Mouse (Mus musculus) testis, postnatal 10 days (tissue): ENCODE results near the gene Rtkn.

Experiments used
- DNase-seq: peaks from one replicate; pipeline ENCODE4 v3.0.0; 2021; ENCODE audit warnings: low spot score

The Rtkn gene

DNA sequence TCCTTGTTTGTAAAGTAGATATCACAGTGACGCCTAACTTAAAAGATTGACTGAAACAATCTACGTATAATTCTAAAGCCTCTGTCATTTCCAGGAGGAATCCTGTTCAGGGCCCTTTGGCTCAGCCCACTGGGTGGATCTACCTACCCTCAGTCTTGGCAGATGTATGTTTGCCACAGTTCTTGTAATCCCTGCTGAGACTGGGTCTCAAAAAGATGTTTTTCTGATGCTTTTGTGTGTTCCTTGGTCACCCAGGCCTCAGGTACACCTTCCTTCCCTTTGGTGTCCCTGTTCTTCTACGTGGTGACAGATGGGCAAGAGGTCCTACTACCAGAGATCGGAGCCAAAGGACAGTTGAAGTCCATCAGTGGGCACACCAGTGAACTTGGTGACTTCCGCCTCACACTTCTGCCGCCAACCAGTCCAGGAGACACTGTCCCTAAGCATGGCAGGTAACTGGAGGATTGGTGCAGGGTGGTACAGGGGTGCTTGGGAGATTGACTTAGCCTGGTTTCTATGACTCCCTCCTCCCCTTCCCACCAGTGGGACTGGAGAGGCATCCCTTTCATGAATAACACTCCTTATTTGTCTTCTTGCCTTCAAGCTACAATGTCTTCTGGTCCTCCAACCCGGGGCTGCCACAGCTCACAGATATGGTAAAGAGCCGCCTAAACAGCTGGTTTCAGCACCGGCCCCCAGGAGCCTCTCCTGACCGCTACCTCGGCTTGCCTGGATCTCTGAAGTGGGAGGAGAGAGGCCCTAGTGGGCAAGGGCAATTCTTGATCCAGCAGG lies 18.7 kb upstream of the Rtkn start:
- DNase-seq = no peak

DNA sequence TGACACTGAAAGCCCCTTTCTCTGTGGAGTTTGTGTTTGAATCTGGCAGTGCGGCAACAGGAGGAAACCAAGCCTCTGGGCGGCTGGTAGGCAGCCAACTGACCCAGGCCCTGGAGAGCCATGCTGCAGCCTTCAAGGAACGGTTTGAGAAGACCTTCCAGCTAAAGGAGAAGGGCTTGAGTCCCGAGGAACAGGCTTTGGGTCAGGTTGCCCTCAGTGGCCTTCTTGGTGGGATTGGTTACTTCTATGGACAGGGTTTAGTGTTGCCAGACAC lies 18.2 kb upstream of the Rtkn start:
- no peak for DNase-seq

DNA sequence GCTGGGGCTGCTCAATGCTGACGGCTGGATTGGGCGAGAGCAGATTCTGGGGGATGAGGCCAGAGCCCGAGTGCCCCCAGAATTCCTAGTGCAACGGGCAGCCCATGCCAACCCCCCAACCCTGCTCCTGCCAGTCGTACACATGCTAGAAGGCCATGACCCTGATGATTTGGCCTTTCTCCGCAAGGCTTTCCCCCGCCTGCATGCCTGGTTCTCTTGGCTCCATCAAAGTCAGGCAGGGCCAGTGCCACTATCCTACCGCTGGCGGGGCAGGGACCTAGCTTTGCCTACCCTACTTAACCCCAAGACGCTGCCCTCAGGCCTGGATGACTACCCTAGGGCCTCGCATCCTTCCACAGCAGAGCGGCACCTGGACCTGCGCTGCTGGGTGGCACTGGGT lies 17.6 kb upstream of the Rtkn start:
- no peak for DNase-seq

DNA sequence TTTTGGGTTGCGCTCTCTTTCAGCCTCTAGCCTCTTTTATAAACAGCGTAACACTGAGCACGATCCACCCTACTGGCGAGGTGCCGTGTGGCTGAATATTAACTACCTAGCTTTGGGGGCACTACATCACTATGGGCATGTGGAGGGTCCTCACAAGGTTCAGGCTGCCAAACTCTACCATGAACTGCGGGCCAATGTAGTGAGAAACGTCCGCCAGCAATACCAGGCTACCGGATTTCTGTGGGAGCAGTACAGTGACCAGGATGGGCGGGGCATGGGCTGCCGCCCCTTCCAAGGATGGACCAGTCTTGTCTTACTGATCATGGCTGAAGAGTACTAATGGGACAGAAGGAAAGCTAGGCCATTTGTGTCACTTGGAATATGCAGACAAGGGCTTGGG lies 16.9 kb upstream of the Rtkn start:
- DNase-seq = no peak

DNA sequence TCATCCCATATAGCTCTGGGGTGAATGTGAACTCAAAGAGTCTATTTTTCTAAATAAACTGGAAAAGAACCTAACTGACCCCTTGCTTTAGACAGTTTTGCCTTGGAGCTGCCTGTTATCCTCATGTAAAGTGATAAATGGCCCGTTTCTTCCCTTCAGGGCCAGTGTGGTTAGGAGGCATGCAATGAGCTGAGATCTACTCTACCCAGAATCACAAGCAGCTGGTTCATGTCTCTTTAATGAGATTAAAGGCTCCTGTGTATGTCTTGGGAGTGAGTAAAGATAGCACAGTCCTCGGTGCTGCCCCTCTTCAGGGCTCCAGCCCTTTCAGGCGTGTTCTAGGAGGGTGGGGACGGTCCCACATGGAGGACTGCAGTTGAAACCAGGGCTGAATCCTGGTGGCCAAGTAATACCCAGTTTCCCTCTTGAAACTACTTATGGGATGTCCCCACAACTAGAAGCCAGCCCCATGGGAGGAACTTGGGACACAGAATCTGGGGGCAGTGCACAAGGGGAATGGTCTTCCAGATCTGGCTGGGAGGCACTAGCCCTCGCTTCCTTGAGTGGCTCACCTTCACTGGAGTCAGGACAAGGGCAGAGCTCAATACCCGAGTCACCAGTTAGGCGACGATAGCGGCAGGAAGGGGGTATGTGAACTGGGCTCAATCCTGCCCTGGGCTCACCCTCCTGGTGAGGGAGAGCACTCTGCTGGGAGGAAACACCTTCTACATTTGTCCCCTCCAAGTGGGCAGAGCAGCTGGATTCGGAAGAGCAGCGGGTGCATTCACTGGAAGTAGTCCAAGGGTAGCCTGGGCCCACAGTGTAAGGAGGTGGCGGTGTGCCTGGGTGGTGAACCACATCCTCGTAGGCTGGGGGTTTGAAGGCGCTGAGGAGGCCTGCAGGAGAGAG lies 16.2 kb upstream of the Rtkn start:
- no peak for DNase-seq

DNA sequence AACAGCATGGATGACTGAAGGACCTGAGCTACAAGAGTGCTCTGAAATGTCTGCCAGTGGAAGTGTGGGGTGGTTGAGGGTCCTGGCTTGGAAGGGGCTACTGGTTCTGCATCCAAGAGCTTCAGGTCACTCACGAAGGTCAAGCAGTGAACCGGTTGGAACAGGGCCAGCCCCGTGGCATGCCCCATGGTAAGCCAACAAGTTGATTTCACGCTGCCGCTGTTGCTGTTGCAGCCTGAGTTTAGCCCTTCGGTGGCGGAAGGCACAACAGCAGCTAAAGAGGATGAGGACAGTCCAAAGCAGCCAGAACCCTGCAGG lies 15.6 kb upstream of the Rtkn start:
- no peak for DNase-seq

DNA sequence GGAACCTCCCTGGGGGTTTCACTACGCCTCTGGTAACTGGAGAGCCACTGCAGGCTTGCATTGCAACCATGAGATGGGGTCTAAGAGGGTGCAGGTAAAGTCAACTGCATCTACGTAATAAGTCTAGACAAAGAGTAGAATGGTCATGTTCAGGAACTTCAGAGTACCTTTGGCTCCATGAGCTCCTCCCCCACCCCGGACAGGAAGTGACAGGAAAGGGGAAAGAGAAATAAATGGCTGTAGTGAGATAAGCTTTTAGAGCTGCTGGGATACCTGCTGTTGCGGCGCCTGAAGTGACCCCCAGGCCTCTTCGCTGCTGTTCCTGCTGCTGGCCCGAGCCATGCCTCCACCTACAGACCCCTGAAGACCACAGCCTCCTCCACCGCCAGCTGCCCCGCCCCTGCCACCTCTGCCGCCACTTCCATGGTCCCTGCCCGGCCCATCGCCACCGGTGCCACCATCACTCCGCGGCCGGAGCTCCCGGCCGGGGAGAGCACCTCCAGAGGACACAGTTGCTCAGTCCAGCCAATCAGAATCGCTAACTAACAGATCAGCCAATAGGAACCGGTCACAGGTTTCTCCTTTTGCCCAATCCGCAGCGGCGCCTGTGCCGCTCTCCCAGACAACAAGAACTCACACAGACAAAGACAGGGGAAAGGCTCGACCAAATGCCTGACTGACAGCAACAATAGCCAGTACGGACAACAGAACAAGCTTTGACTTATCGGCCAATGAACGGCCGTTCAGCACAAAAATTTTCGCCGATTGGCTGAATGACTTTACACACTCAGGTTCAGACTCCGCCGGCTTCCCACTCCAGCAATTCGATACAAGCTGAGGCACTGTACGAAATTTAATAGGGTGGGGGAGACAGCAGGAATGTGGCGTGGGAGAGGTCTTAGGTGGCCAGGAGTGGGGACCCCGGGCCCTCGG lies 14.1 kb upstream of the Rtkn start, which contains the start of gene Wbp1:
Gene Wbp1 (minus strand): TSS at position 630 of the 933 bp plus-strand sequence.
- peak; percentile 87 for DNase-seq

DNA sequence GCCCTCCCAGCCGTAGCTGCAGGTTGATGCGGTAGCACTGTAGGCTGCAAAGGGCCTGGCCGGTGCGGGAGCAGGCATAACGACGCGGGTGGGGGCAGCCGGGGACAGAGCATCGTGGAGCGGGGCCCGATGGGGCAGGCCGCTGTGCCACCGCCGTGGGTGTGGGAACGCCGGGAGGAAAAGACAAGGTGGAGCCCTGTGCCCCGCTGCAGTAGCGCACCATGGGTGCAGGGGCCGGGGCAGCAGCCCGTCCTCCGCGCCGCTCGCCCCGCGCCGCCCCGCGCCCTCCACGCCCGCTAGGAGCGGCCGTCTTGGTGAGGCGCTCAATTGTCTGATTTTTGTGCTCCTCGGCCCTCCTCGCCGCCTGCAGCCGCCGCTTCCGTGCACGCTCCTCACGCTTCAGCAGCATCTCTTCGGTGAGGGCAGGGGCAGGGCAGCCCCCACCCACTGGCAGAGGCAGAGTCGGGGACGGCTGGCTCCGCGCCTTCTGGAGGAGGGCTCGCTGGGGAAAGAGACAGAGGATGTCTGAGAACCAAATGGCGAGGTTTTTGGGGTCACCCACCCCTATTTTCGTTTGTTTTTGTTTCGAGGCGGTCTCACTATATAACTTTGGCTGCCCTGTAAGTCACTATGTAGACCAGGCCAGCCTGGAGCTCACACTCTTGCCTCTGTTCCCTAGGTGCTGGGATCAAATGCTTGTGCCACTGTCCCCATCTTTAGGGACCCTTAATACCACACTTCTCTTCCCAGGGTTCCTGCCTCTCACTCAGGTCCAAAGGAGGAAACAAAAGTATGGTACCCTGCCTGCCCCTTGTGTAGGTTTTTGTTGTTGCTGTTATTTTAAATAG lies 13.2 kb upstream of the Rtkn start:
- DNase-seq = peak; percentile 72

DNA sequence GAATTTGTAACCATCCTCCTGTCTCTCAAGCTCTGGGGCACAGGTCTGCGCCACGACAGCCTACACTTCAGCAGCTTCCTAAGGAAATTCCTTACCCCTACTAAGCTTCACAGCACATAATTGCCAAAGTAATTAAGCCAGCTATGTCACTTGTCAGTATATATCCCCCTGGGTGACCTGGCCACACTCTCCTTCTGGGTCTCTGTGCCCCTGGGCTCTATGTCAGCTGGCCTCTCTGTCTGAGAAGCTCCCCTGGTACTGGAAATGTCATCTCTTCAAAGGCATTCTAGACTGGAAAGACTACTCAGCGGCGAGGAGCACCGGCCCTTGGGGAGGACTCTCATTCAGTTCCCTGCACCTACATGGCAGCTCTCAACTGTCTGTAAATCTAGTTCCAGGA lies 12.3 kb upstream of the Rtkn start:
- DNase-seq = no peak

DNA sequence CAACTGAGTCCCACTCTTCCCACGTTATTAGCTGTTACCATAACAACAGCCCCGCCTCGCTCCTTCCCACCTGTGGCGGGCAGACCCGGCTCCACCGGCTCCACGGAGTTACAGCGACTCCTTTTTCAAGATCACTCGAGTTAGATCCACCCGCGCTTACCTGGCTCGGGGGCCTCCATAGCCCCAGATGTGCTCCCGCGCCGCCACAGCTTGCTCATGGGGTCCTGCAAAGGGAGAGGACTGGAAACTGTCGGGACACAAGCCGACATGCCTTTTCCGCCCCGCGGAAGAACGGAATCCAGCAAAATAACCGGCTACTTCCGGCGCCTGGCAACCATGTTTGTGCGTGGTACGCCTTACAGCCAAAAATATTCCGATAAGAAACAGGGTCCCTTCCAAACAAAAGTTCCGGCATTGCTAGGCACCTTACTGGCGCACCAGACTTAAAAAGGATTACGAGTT lies 10.4 kb upstream of the Rtkn start:
- peak; percentile 87 for DNase-seq

DNA sequence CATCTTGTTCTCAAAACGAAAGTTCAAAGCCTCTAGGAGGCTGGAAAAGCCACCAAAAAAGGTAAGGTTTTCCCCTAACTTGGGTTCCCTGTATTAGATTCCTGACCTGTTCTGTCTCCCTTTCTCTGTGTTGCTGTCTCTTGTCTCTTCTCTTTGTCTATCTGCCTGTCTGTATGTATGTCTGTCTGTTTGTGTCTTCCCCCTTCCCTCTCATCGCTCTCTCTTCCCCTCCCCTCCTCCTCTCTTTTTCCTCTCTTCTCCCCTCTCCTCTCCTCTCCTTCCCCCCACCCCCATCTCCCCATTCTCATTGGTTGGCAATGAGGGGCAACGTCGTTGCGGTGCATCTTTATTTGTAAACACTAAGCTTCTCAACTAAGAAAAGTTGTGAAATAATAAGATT lies 9.9 kb upstream of the Rtkn start, which contains the start of gene Ino80b:
Gene Ino80b (minus strand): TSS at position 101 of the 400 bp plus-strand sequence.
- no peak for DNase-seq

DNA sequence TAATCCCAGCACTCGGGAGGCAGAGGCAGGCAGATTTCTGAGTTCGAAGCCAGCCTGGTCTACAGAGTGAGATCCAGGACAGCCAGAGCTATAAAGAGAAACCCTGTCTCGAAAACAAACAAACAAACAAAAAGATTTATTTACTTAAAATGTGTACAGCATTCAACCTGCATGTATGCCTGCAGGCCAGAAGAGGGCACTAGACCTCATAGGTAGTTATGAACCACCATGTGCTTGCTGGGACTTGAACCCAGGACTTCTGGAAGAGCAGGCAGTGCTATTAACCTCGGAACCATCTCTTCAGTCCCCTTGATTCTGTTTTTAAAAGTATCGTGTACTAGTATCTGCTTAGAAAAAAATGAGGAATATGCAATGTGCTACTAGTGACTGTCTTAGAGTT lies 7.8 kb upstream of the Rtkn start:
- no peak for DNase-seq

DNA sequence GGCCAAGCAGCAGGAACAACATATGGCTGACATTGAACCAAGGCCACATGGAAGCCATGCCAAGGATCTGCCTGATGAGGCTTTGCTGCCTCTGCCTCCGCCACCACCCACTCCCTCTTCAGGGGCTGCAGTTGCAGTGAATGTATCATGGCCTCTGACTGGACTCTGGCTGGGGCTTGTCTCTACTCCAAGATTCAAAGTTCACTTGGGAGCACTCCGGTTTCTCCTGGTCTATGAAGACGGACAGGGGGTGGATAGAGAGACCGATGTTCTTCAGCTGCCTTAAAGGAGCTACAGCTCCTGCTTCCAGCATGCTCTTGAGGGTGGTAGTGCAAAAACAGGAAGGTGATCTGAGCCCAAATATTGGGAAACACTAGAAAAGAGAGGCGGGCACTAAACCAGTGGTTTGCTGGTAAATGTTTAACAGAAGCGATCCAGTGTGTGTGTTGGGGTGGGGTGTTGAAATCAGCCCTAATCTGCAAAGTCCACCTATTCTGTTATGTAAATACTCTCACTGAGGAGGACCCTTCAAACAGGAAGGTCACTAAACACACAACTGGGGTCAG lies 3.7 kb upstream of the Rtkn start:
- DNase-seq = no peak

DNA sequence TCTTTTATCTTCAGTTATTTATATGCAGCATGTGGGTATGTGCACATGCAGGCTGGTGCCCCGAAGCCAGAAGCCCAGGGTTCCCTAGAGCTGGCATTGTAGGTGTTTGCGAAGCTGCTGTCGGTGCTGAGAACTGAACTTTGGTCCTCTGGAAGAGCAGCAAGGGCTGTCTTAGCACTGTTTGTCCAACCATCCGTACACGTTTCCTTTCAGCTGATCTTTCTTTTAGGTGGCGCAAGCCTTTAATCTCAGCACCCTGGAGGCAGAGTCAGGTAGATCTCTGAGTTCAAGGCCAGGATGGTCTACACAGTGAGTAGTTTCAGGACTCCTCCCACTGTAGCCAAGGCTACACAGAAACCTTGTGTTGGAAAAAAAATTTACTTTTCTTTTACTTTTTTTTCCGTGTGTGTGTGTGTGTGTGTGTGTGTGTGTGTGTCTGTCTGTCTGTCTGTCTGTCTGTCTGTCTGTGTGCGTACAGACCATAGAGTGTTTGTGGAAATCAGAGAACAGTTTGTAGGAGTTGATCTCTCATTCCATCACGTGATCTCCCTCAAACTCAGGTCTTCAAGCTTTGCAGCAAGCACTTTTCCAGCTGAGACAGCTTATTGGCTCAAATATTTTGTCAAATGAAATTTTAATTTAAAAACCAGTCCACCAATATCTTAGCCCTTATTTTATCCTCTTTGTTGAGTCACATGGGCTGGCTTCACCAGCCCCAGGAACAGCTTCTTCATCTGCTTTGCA lies 2.9 kb upstream of the Rtkn start:
- DNase-seq = no peak

DNA sequence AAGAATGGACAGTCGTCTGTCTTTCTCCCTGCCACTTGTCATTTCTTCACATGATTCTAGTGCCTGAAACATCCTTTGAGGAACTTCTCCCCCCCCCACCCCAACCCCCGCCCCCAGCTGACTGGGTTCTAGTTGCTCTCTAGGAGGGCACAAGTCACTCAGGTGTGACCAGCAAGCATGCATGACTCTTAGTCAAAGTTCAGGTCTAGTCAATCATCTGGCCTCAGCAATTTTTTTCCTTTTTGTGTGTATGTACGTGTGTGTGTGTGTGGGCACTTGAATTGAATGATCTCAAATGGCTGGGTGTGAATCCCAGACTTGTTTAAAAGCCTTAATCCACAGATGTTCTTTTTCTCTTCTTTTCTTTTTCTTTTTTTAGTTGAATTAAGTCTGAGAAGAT lies 1.0 kb upstream of the Rtkn start:
- no peak for DNase-seq

DNA sequence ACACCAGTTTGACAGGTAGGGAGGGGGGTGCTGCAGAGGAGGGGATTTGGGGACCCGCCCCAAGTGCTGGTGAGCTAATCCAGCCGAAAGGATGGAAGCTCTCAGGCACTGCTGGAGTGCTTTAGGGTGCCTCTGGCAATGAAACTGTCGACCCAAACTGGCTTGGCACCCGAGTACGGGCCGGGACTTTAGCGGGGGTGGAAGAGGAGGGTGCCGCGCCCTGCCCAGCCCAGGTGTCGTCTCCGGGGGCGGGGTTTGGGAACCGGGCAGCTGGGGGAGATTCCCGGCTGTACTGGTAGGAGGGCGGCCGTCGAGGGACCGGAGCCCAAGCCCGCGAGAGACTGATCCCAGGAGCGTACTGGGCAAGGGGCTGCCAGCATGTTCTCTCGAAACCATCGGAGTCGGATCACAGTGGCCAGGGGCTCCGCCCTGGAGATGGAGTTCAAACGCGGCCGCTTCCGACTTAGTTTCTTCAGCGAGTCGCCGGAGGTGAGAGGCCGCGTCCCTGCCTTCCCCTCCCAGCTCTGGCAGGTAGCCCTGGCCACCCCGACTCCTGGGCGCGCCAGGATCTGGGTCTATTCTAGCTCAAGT lies 403 bp downstream of the Rtkn start:
- DNase-seq = peak; percentile 73

DNA sequence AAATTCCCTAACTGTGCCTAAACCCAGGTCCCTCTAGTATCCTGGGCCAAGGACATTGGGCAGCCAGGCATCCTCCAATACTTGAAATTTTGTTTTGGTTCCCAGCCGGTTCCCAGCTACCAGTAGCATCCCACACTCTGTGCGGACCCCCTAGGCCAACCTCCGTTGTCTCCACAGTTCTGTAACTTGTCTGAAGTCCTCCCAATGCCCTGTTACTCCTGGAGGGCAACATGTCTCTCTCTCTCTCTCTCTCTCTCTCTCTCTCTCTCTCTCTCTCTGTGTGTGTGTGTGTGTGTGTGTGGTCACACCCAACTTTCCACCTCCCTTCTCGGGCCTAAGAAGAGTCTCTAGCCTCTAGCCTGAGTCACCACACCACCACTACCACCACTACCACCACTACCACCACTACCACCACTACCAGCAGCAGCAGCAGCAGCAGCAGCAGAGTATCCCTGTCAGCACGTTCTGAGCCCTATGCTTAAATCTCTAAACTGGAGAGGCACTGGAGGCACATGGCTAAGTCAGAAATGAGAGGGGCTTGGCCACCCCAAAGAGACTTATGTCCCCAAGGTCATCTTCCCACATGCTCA lies 1.1 kb downstream of the Rtkn start:
- DNase-seq = no peak

DNA sequence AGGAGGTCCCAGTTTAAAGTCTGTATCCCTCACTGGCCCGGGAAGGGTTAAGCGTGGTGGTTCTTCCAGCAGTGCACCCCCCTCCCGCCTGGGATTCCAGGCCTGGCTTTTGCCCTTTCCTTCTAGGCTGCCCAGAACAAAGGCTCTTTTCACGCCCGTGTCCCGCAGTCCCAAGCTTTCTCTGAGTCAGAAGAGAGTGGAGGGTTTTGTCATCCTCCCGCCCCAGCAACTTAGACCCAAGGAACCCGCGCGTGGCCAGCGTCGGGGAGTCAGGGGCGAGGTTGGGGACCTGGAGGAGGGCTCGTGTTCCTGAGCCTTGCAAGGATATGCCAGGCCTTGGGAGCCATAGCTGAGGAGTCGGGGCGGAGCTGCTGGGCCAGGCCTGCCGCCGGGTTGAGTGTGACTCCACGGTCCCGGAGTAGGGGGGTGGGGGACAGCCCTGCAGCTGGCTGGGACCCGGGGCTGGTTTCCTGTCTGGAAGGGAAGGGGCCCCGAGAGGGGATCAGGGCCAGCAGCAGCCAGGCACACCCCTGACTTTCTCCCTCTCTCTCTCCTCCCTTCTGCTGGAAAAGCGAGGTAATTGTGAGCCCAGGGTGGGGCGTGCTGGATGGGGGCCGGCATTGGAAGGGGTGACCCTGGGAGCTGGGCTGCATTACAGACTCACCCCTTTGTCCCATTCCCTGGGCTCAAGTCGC lies 1.8 kb downstream of the Rtkn start:
- DNase-seq = peak; percentile 83

DNA sequence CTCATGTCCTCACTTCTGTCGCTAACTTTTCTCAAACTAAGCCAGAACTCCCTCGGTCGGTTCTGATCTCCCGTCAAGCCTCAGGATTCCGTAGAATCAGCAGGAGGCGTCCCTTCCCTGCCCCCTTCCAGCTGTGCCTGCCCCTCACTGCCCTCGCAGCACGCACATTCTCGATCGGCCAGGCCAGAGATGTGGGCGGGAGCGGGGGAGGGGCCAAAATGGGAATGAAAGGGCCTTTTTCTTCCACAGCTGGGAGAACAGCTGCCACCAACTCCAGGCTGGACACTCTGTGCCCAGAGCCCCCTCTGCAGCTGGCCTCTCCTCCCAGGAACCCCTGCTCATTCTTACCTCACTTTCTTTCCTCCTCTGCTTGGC lies 2.3 kb downstream of the Rtkn start:
- DNase-seq = peak; percentile 97
